Mouse (Mus musculus): ENCODE data around the gene Smco3.

DNA sequence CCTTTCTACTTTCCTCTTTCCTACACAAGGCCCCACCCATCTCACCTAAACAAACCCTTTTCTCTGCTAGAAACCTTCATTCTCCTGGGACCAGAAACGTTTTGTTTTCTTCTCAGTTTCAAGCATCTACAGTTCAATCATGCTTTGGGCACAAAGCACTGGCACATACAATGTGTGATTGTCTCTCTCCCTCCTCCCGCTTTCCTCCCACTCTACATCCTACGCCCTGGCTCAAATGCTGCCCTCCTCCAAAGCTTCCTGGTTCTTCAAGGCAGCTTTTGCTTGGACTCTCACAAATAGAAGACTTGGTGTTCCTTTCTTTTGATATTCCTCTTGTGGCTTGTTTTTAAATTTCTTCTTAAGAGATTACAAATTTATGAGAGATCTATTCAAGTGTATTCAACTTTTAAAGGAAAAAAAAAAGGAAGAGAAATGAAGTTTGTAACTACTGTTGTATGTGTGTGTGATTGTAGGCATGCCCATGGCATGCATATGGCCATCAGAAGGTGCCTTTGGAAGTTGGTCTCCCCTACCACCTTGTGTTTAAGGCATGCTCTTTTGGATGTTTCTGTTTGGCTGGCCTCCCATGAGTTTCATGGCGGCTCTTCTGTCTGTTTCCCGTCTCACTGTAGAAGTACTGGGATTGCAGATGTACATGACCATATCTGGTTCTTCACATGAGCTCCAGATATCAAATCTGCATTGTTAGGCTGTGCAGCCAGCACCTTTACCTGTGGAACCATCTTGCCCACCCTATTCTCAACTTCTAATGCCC is 10.6 kb upstream of the Smco3 start:
- TF ChIP-seq POLR2A (IDR thresholded peaks at IDR 0.05; ENCODE audit: insufficient read depth, low read depth, low read length) (no peak), CTCF (IDR thresholded peaks at IDR 0.05; ENCODE audit: insufficient read depth, low read depth, low read length) (no peak)
